Mouse (Mus musculus) lung, postnatal 0 days (tissue): ENCODE data around the gene Gm11639.

Experiments
- CTCF ChIP-seq: IDR thresholded peaks from 2 replicates; pipeline ENCODE4 v1.5.1; 2016; ENCODE audit warnings: antibody characterized with exemption, mild to moderate bottlenecking
- EP300 ChIP-seq: IDR thresholded peaks from 2 replicates; pipeline ENCODE4 v1.6.1; 2016; ENCODE audit warnings: antibody characterized with exemption, mild to moderate bottlenecking, control low read depth

GRCm38 (mm10) chr11:105021071-105021470 is 335.6 kb downstream of the Gm11639 start:
- TF ChIP-seq EP300: no peak
- TF ChIP-seq CTCF: peak; percentile 37
